Mouse (Mus musculus) kidney, embryonic 15.5 days (tissue): ENCODE measurements around the gene Slc22a16. TPM values are rescaled to one million over a fixed set of nuclear protein-coding genes. Genes with fewer than 3 reads are reported as not detected.
A peak's percentile ranks its signal among the peaks of the same experiment; 100 is the strongest.
"Not testable (repeated sequence)": the region's sequence is repeated elsewhere in the genome, so short reads cannot be mapped to it uniquely, and the experiment has no call there.

ENCODE experiments used
- ATAC-seq: fragments of 200-750 bp; cut with Nextera tagmentation; replicated peaks from 2 replicates; pipeline ENCODE4 v1.8.0; 2017; ENCODE audit warnings: moderate TSS enrichment; ENCODE audit not compliant: low FRiP score
- H3K27ac ChIP-seq: fragments of 300-500 bp; sonication (generic); 2 replicates; pipeline ENCODE4 v1.5.1; 2015; ENCODE audit warnings: mild to moderate bottlenecking, inconsistent platforms
- H3K27me3 ChIP-seq: fragments of 300-500 bp; sonication (generic); 2 replicates; pipeline ENCODE4 v1.6.1; 2015; ENCODE audit warnings: inconsistent platforms
- H3K36me3 ChIP-seq: fragments of 300-500 bp; sonication (generic); 2 replicates; pipeline ENCODE4 v1.6.1; 2015; ENCODE audit warnings: inconsistent platforms
- H3K4me1 ChIP-seq: fragments of 300-500 bp; sonication (generic); 2 replicates; pipeline ENCODE4 v1.6.1; 2015; ENCODE audit warnings: inconsistent platforms
- H3K4me2 ChIP-seq: fragments of 300-500 bp; sonication (generic); 2 replicates; pipeline ENCODE4 v1.6.1; 2015; ENCODE audit warnings: moderate library complexity, mild to moderate bottlenecking, inconsistent platforms
- H3K4me3 ChIP-seq: fragments of 300-500 bp; sonication (generic); replicated peaks from 2 replicates; pipeline ENCODE4 v1.5.1; 2015; ENCODE audit warnings: mild to moderate bottlenecking, inconsistent platforms
- H3K9ac ChIP-seq: fragments of 300-500 bp; sonication (generic); 2 replicates; pipeline ENCODE4 v1.6.1; 2015; ENCODE audit warnings: mild to moderate bottlenecking, inconsistent platforms
- H3K9me3 ChIP-seq: fragments of 300-500 bp; sonication (generic); replicated peaks from 2 replicates; pipeline ENCODE4 v1.6.1; 2016; ENCODE audit warnings: inconsistent platforms
- WGBS: fragments of 180-500 bp; shearing (Covaris S2); methylation state at CpG from one replicate; pipeline ENCODE4 v1.1.7; 2015; ENCODE audit warnings: mixed read lengths; 5-methylcytosine and 5-hydroxymethylcytosine counted together
- polyA plus RNA-seq: library from polyadenylated mRNA; unstranded; fragments of >200 nt; fragmentation: Nextera tagmentation; extraction: Ambion mirVana; gene quantifications from 2 replicates; pipeline ENCODE4 v1.2.1, GENCODE M21; 2015

The Slc22a16 gene
- polyA plus RNA-seq, 1 experiment from 2014 or later = not detected

DNA sequence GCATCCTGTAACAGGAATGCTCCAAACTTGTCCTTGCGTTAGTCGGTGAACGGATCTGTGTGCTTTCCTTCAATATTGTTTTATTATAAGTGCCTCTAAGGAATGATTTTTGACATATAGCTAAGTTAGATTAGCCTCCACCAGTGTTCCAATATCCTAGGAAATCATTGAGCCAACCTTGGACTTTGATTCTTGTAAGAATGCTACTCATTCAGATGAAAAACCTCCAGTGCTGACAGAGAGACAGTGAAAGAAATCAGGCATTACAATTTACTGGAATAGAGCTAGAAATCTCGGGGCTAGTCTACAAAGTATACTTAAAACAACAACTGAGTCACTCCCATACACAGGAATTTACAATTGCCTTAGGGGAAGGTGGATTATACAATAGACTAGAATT lies 37.5 kb upstream of the Slc22a16 start:
- H3K4me3 ChIP-seq, H3K27ac ChIP-seq, ATAC-seq, H3K4me1 ChIP-seq, H3K27me3 ChIP-seq, H3K36me3 ChIP-seq, H3K4me2 ChIP-seq, H3K9me3 ChIP-seq, H3K9ac ChIP-seq: not testable (repeated sequence)
- 91% methylated on average over 4 of the region's 4 CpGs for WGBS

DNA sequence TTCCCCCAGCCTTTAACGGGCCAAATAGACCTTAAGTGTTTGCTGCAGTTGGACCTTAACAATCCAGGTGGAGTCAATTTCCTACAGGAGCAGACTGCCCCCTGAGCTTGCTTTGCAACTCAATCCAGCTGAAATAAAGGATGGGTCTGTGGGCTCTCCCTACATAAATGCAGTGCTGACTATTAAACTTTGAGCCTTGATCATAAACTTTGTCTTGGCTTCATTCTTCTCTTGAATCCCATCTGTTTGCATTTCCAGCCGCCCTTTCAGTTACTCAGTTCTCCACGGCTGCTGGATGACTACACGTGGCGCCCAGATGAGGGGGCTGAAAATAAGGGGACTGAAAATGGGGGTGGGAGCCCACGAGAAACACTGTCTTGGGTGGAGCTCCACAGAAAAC lies 28.8 kb upstream of the Slc22a16 start:
- Histone ChIP-seq H3K27ac (no peak overlapping the region), H3K4me3 (no peak overlapping the region), H3K27me3 (no peaks in the 10 kb centered on the region), H3K36me3 (no peaks in the 10 kb centered on the region), H3K4me1 (no peaks in the 10 kb centered on the region), H3K9me3 (peaks cover 5% of the 10 kb centered on the region), H3K9ac (no peak overlapping the region), H3K4me2 (no peak overlapping the region)
- no peak for ATAC-seq
- 46% methylated on average over 6 of the region's 6 CpGs for WGBS

DNA sequence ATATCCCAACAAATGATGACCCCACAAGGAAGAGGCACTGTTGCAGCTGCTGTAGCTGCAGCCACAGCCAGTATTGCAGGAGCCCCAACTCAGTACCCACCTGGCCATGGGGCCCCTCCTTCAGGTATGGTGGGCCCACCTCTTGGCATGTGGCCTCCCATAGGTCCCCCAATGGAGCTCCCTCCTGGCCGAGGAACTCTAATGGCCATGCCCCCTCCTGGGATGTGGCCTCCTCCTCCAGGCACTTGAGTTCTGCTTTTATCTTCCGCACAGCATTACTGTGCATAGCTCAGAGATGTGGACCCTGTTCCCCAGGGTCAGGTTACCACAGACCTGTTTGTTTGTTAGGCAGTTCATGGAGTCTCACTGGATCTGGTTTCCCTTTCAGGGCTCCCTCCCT lies 20.8 kb upstream of the Slc22a16 start:
- 38% methylated on average over 2 of the region's 2 CpGs for WGBS
- 0 out of 2 replicates have a peak, but pooled peaks have one; percentile 49 for ATAC-seq
- no peak overlapping the region for H3K4me3 ChIP-seq
- 0 out of 2 replicates have a peak, but pooled peaks cover 2% of the 10 kb centered on the region for H3K4me1 ChIP-seq
- H3K27ac ChIP-seq = no peak overlapping the region
- no peaks in the 10 kb centered on the region for H3K36me3 ChIP-seq
- H3K4me2 ChIP-seq = no peak overlapping the region
- no peaks in the 10 kb centered on the region for H3K9me3 ChIP-seq
- H3K9ac ChIP-seq = no peak overlapping the region
- no peaks in the 10 kb centered on the region for H3K27me3 ChIP-seq

DNA sequence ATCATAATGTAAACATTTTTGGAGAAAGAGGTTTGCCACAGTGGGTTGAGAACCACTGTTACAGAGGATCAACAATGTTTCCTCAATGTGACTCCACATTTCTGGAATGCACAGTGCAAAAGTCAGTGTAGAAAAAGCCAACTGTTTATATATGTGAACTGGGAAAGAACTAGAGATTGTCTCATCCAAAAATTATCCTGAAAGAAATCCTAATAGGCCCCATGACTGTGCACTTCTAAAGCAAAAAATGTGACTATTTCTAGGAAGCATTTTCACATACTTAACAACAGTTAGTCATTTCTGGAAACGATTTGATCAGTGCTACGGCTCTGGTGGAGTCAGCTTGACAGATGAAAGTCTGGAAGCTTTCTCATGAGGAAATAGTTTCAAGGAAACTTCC lies 18.3 kb upstream of the Slc22a16 start:
- no peak overlapping the region for H3K4me2 ChIP-seq
- no peaks in the 10 kb centered on the region for H3K9me3 ChIP-seq
- 54% methylated on average over 2 of the region's 2 CpGs for WGBS
- no peak overlapping the region for H3K9ac ChIP-seq
- 0 out of 2 replicates have a peak, but pooled peaks cover 2% of the 10 kb centered on the region for H3K4me1 ChIP-seq
- no peaks in the 10 kb centered on the region for H3K36me3 ChIP-seq
- no peaks in the 10 kb centered on the region for H3K27me3 ChIP-seq
- no peak for ATAC-seq
- no peak overlapping the region for H3K4me3 ChIP-seq
- H3K27ac ChIP-seq = peak overlapping the region; percentile 58; the same call in 1 of the 2 replicates

DNA sequence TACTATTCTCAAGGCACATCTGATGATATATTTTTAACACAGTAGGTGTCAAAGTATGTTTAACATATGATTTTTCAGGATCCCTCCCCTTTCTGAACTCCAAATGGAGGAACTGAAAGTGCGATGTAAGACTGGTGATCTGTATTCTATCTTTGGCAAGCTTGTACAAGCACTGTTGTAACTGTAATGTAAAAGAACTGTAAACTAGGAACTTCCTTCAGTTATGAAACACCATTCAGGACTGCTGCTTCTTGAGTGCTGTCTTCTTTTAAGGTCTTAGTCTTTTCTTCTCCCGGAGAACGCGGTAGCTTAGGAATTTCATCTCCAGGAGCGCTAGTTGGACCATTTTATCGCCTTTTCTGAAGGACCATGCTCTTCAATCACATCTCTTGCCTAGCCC lies 4.4 kb upstream of the Slc22a16 start:
- not testable (repeated sequence) for H3K4me1 ChIP-seq, ATAC-seq, H3K27me3 ChIP-seq, H3K4me2 ChIP-seq, H3K4me3 ChIP-seq, H3K9ac ChIP-seq, H3K9me3 ChIP-seq, H3K36me3 ChIP-seq, H3K27ac ChIP-seq
- WGBS = 95% methylated on average over 6 of the region's 6 CpGs

DNA sequence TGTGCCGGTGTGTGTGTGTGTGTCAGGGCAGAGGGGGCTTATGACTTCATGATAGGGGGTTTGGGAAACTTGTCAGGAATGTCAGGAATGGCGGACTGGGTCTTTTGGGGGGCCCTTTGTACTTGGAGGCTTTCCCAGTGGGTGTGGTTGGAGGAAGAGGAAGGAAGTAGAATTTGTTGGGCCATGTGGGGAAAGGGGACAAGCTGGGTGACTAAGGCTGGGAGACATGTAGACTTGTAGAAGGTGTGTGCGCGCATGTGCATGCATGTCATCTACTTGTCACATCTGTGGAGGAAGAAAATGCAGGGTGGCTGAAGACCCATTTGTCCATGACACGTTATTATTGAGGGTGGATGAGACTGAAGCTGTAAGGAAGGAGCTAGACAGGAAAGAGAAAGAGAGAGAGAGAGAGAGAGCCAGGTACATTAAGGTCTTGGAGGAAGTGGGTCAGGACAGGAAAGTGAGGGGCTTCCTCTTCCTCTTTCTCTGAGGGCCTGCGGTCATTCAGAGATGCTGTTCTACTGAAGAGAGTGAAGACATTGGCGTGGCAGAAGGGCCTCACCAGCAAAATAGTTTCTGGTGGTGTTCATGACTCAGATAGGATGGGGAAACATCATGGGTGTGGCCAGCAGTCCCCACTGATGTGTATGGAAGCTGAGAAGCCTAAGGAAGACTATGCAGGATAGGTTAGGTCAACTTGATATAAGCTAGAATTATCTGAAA lies 5.9 kb downstream of the Slc22a16 start:
- H3K27me3 ChIP-seq = no peaks in the 10 kb centered on the region
- no peaks in the 10 kb centered on the region for H3K36me3 ChIP-seq
- no peak overlapping the region for H3K27ac ChIP-seq
- H3K9ac ChIP-seq = no peak overlapping the region
- 86% methylated on average over 7 of the region's 7 CpGs for WGBS
- no peaks in the 10 kb centered on the region for H3K4me1 ChIP-seq
- H3K9me3 ChIP-seq = no peaks in the 10 kb centered on the region
- no peak overlapping the region for H3K4me2 ChIP-seq
- H3K4me3 ChIP-seq = no peak overlapping the region
- ATAC-seq = no peak

DNA sequence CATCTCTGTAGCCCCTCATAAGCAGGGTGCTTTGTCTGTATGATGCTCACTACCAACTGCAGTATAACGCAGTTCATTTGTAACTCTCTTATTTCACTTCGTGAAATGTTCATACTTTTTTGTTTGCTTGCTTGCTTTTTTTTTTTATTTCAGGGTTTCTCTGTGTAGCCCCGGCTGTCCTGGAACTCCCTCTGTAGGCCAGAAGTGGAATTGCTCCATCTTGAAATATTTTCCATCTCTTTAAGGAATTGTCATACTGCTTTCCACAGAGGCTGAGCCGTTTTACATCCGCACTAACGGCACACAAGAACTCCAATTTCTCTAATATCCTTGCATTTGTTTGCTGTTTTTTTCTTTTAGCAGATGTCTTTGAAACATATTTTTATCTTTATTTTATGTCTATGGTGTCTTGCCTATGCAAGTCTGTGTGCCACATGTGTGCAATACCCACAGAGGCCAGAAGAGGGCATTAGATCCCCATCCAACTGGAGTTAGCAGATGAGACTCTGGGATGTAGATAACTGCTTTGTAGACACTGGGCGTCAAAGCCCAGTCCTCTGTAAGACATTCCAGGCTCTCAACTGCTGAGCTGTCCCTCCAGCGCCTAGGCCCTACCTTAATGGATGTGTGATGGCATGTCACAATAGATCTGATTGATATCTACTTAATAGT lies 13.6 kb downstream of the Slc22a16 start:
- no peak for ATAC-seq
- no peaks in the 10 kb centered on the region for H3K4me1 ChIP-seq
- WGBS = 86% methylated on average over 8 of the region's 8 CpGs
- H3K27me3 ChIP-seq = no peaks in the 10 kb centered on the region
- H3K9me3 ChIP-seq = no peaks in the 10 kb centered on the region
- no peak overlapping the region for H3K27ac ChIP-seq
- no peaks in the 10 kb centered on the region for H3K36me3 ChIP-seq
- no peak overlapping the region for H3K4me3 ChIP-seq
- H3K9ac ChIP-seq = no peak overlapping the region
- H3K4me2 ChIP-seq = no peak overlapping the region

DNA sequence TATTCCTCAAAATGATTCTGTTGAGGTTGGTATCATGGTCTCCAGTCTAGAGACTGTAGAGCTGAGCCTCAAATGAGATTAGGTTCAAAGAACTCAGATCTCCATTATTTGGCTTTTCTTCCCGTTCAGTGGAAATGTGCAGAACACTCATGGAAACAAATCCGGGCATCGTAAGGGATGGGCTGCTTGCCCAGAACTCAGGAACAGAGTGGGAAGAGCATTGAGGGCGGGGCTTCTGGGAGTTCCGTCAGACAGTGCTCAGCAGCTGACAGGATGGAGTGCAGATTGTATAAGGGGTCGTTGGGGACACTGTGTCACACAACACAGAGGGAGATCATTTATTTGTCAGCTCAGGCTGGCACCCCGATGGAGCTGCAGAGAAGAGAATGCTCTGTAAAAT lies 22.1 kb downstream of the Slc22a16 start:
- H3K27ac ChIP-seq = no peak overlapping the region
- H3K9me3 ChIP-seq = no peaks in the 10 kb centered on the region
- H3K4me3 ChIP-seq = no peak overlapping the region
- no peak for ATAC-seq
- H3K4me1 ChIP-seq = no peaks in the 10 kb centered on the region
- no peak overlapping the region for H3K9ac ChIP-seq
- H3K4me2 ChIP-seq = no peak overlapping the region
- no peaks in the 10 kb centered on the region for H3K36me3 ChIP-seq
- no peaks in the 10 kb centered on the region for H3K27me3 ChIP-seq
- 70% methylated on average over 7 of the region's 7 CpGs for WGBS

DNA sequence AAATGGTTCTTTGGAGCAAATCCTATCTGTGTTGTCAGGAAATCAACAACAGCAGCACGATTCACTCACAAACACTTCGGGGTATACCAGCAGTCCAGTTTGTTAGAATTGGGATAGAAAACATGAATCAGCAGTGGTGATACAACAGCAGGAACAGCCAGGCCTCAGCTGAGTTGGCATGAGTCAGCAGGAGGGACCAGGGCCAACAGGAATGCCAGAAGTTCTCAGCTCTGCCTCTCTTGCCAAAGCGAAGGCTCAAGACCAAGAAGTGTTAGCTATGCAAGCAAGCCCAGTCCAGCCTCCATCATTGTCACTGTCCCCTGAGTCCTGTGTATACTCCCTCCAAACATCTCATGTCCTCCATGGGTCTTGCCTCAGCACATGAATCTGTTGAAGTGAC lies 27.0 kb downstream of the Slc22a16 start:
- no peaks in the 10 kb centered on the region for H3K9me3 ChIP-seq
- WGBS = 88% methylated on average over 3 of the region's 3 CpGs
- no peaks in the 10 kb centered on the region for H3K36me3 ChIP-seq
- no peak for ATAC-seq
- no peak overlapping the region for H3K4me3 ChIP-seq
- no peak overlapping the region for H3K27ac ChIP-seq
- H3K9ac ChIP-seq = no peak overlapping the region
- no peaks in the 10 kb centered on the region for H3K27me3 ChIP-seq
- no peaks in the 10 kb centered on the region for H3K4me1 ChIP-seq
- no peak overlapping the region for H3K4me2 ChIP-seq

DNA sequence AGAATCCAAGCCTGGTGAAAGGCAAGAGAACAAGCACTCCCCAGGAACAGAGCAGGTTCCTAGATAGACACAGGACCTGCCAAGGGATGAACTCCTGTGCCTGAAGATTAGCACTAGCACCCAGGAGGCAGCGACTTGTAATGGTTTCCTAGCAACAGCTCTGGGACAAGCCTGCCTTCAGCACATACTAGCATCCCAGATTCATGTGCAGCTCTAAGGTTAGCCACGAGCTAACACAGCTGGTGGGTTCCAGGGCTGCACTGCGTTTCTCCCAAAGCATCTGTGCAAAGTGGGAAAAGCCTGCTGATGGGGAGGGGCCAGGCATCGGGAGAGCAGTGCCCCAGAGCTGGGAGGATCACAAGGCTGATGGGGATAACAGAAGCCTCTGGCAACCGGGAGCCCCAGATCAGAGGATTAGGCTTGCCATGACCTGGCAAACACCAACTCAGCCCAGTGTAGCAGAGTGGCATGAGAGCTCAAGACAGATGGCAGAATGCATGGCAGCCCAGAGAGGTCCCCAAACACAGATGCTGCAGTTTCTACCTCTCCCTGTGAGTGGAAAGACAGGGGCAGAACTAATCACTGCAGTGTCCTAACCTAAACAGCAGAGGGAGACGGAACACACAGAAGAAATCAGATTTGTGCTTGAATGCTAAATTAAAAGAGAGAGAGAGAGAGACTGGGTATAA lies 34.7 kb downstream of the Slc22a16 start:
- ATAC-seq = no peak
- Histone ChIP-seq H3K4me2 (no peak overlapping the region), H3K9me3 (0 out of 2 replicates have a peak, but pooled peaks cover 9% of the 10 kb centered on the region), H3K9ac (no peak overlapping the region), H3K36me3 (no peaks in the 10 kb centered on the region), H3K27ac (no peak overlapping the region), H3K4me1 (no peaks in the 10 kb centered on the region), H3K27me3 (no peaks in the 10 kb centered on the region), H3K4me3 (no peak overlapping the region)
- 60% methylated on average over 6 of the region's 6 CpGs for WGBS

DNA sequence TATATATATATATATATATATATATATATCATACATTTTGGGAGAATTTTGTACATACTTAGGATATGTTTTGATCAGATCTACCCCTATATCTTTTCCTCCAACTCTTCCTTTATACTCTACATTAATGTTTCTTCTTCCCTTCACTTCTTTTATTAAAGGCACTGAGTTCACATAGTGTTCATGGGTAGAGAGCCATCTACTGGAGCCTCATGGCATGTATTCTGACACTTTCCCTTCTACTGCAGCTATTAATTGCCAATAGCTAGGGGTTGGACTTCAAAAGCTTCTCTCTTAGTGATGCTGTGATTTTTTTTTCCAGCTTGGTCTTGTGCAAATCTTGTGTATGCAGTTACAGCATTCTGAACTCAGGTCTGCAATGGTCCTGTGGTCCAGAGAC lies 47.8 kb downstream of the Slc22a16 start:
- no peak for ATAC-seq
- no peaks in the 10 kb centered on the region for H3K36me3 ChIP-seq
- H3K9ac ChIP-seq = no peak overlapping the region
- H3K27ac ChIP-seq = no peak overlapping the region
- no peaks in the 10 kb centered on the region for H3K4me1 ChIP-seq
- no peak overlapping the region for H3K4me2 ChIP-seq
- no peaks in the 10 kb centered on the region for H3K9me3 ChIP-seq
- H3K4me3 ChIP-seq = no peak overlapping the region
- H3K27me3 ChIP-seq = no peaks in the 10 kb centered on the region

DNA sequence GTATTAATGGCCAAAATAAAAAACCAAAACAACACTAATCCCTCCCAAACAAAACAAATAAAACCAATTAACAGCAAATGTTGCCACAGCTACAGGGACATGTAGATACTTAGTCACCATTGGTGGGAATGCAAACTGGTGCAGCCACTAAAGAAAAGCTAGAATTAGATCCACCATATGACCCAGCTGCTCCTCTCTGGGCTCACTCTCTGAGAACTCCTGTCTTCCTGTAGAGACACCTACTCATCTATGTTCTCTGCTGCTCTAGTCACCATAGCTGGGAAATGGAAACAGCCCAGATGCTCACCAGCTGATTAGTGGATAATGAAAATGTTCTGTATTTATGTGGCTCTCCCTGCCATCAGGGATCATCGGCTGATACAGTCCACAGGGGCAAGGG lies 49.6 kb downstream of the Slc22a16 start:
- no peak overlapping the region for H3K9ac ChIP-seq
- H3K4me1 ChIP-seq = no peaks in the 10 kb centered on the region
- H3K36me3 ChIP-seq = no peaks in the 10 kb centered on the region
- H3K27ac ChIP-seq = no peak overlapping the region
- no peak for ATAC-seq
- no peak overlapping the region for H3K4me2 ChIP-seq
- H3K9me3 ChIP-seq = no peaks in the 10 kb centered on the region
- no peak overlapping the region for H3K4me3 ChIP-seq
- H3K27me3 ChIP-seq = no peaks in the 10 kb centered on the region
- WGBS = 77% methylated on average over 1 of the region's 1 CpGs
